Mouse (Mus musculus) forebrain, embryonic 11.5 days (tissue): ENCODE measurements around the gene Pde1a. TPM values are rescaled to one million over a fixed set of nuclear protein-coding genes. Genes with fewer than 3 reads are reported as not detected.

ENCODE experiments used
- ATAC-seq: fragments of 200-750 bp; cut with Nextera tagmentation; replicated peaks from 2 replicates; pipeline ENCODE4 v1.8.0; 2017; ENCODE audit warnings: moderate TSS enrichment; ENCODE audit not compliant: low FRiP score
- DNase-seq: peaks from one replicate; pipeline ENCODE4 v3.0.0-alpha.2; 2017; ENCODE audit warnings: low spot score
- H3K27ac ChIP-seq: fragments of 300-500 bp; sonication (generic); 2 replicates; pipeline ENCODE4 v1.5.1; 2014; ENCODE audit warnings: low read depth, low read length
- H3K27me3 ChIP-seq: fragments of 300-500 bp; sonication (generic); 2 replicates; pipeline ENCODE4 v1.6.1; 2014; ENCODE audit warnings: mild to moderate bottlenecking, low read length, mixed read lengths; ENCODE audit not compliant: control insufficient read depth, insufficient read depth
- H3K36me3 ChIP-seq: fragments of 300-500 bp; sonication (generic); 2 replicates; pipeline ENCODE4 v1.6.1; 2014; ENCODE audit warnings: mild to moderate bottlenecking, low read length, moderate library complexity, mixed read lengths; ENCODE audit not compliant: control insufficient read depth, insufficient read depth
- H3K4me1 ChIP-seq: fragments of 300-500 bp; sonication (generic); replicated peaks from 2 replicates; pipeline ENCODE4 v1.6.1; 2014; ENCODE audit warnings: low read length, mixed read lengths; ENCODE audit not compliant: control insufficient read depth, insufficient read depth
- H3K4me2 ChIP-seq: fragments of 300-500 bp; sonication (generic); 2 replicates; pipeline ENCODE4 v1.6.1; 2014; ENCODE audit warnings: low read depth, mild to moderate bottlenecking, low read length, moderate library complexity, mixed read lengths; ENCODE audit not compliant: severe bottlenecking
- H3K4me3 ChIP-seq: fragments of 300-500 bp; sonication (generic); 2 replicates; pipeline ENCODE4 v1.5.1; 2014; ENCODE audit warnings: low read depth, low read length
- H3K9ac ChIP-seq: fragments of 300-500 bp; sonication (generic); 2 replicates; pipeline ENCODE4 v1.6.1; 2014; ENCODE audit warnings: low read length
- H3K9me3 ChIP-seq: fragments of 300-500 bp; sonication (generic); 2 replicates; pipeline ENCODE4 v1.6.1; 2016; ENCODE audit warnings: low read length, mixed read lengths; ENCODE audit not compliant: control insufficient read depth
- WGBS: fragments of 180-500 bp; shearing (Covaris S2); extraction: QIAGEN DNeasy Blood & Tissue Kit; methylation state at CpG from one replicate; pipeline ENCODE4 v1.1.7; 2014; 5-methylcytosine and 5-hydroxymethylcytosine counted together
- polyA plus RNA-seq: library from polyadenylated mRNA; unstranded; fragments of >200 nt; fragmentation: Nextera tagmentation; extraction: Ambion mirVana; gene quantifications from 2 replicates; pipeline ENCODE4 v1.2.1, GENCODE M21; 2014

Pde1a gene
- polyA plus RNA-seq, 1 experiment from 2014 or later: 1.9 TPM

- Histone ChIP-seq H3K9me3 (no peaks in the 10 kb centered on the region), H3K36me3 (no peaks in the 10 kb centered on the region), H3K9ac (no peak overlapping the region), H3K27ac (no peak overlapping the region), H3K27me3 (no peaks in the 10 kb centered on the region), H3K4me1 (no peaks in the 10 kb centered on the region), H3K4me2 (no peak overlapping the region), H3K4me3 (no peak overlapping the region)
- ATAC-seq (no peak), DNase-seq (no peak)
- WGBS: 91% methylated on average over 1 of the region's 1 CpGs
Observed at GRCm38 (mm10) chr2:79966086-79966485, 163.2 kb downstream of the Pde1a start.

GRCm38 (mm10) chr2:79964964-79965363 lies 164.3 kb downstream of the Pde1a start:
- no peak overlapping the region for H3K9ac ChIP-seq
- H3K4me2 ChIP-seq: no peak overlapping the region
- no peaks in the 10 kb centered on the region for H3K27me3 ChIP-seq
- no peaks in the 10 kb centered on the region for H3K36me3 ChIP-seq
- WGBS: 84% methylated on average over 4 of the region's 4 CpGs
- ATAC-seq: no peak
- no peak overlapping the region for H3K27ac ChIP-seq
- H3K9me3 ChIP-seq: no peaks in the 10 kb centered on the region
- DNase-seq: no peak
- H3K4me3 ChIP-seq: no peak overlapping the region
- H3K4me1 ChIP-seq: no peaks in the 10 kb centered on the region

GRCm38 (mm10) chr2:79961421-79961820 lies 167.8 kb downstream of the Pde1a start:
- H3K9me3 ChIP-seq: no peaks in the 10 kb centered on the region
- ATAC-seq (no peak), DNase-seq (no peak)
- H3K4me3 ChIP-seq: no peak overlapping the region
- H3K9ac ChIP-seq: no peak overlapping the region
- H3K27me3 ChIP-seq: no peaks in the 10 kb centered on the region
- no peak overlapping the region for H3K27ac ChIP-seq
- 87% methylated on average over 4 of the region's 4 CpGs for WGBS
- H3K36me3 ChIP-seq: no peaks in the 10 kb centered on the region
- H3K4me1 ChIP-seq: no peaks in the 10 kb centered on the region
- H3K4me2 ChIP-seq: no peak overlapping the region

GRCm38 (mm10) chr2:79957659-79958340 lies 171.5 kb downstream of the Pde1a start:
- ATAC-seq: no peak
- WGBS: 91% methylated on average over 6 of the region's 6 CpGs
- no peak overlapping the region for H3K27ac ChIP-seq
- no peak overlapping the region for H3K4me3 ChIP-seq
- H3K4me2 ChIP-seq: no peak overlapping the region
- H3K4me1 ChIP-seq: no peaks in the 10 kb centered on the region
- H3K36me3 ChIP-seq: no peaks in the 10 kb centered on the region
- H3K9ac ChIP-seq: no peak overlapping the region
- H3K9me3 ChIP-seq: no peaks in the 10 kb centered on the region
- DNase-seq: no peak
- no peaks in the 10 kb centered on the region for H3K27me3 ChIP-seq

- no peak overlapping the region for H3K4me2 ChIP-seq
- DNase-seq (no peak), ATAC-seq (no peak)
- no peaks in the 10 kb centered on the region for H3K9me3 ChIP-seq
- no peaks in the 10 kb centered on the region for H3K27me3 ChIP-seq
- 74% methylated on average over 8 of the region's 8 CpGs for WGBS
- no peak overlapping the region for H3K9ac ChIP-seq
- no peak overlapping the region for H3K27ac ChIP-seq
- H3K36me3 ChIP-seq: no peaks in the 10 kb centered on the region
- H3K4me3 ChIP-seq: no peak overlapping the region
- H3K4me1 ChIP-seq: no peaks in the 10 kb centered on the region
Observed at GRCm38 (mm10) chr2:79945898-79946675, 183.2 kb downstream of the Pde1a start.

GRCm38 (mm10) chr2:79934660-79935059 lies 194.6 kb downstream of the Pde1a start:
- Histone ChIP-seq H3K36me3 (no peaks in the 10 kb centered on the region), H3K27ac (no peak overlapping the region), H3K4me3 (no peak overlapping the region), H3K9ac (no peak overlapping the region), H3K4me2 (no peak overlapping the region), H3K27me3 (no peaks in the 10 kb centered on the region), H3K9me3 (no peaks in the 10 kb centered on the region), H3K4me1 (no peaks in the 10 kb centered on the region)
- no peak for DNase-seq
- no peak for ATAC-seq
- 61% methylated on average over 5 of the region's 5 CpGs for WGBS

- no peak overlapping the region for H3K27ac ChIP-seq
- no peaks in the 10 kb centered on the region for H3K4me1 ChIP-seq
- no peaks in the 10 kb centered on the region for H3K27me3 ChIP-seq
- no peaks in the 10 kb centered on the region for H3K36me3 ChIP-seq
- no peak overlapping the region for H3K4me2 ChIP-seq
- no peak overlapping the region for H3K9ac ChIP-seq
- DNase-seq (no peak), ATAC-seq (no peak)
- H3K4me3 ChIP-seq: no peak overlapping the region
- H3K9me3 ChIP-seq: no peaks in the 10 kb centered on the region
Observed at GRCm38 (mm10) chr2:79922356-79922755, 206.9 kb downstream of the Pde1a start.

- H3K9ac ChIP-seq: no peak overlapping the region
- WGBS: 93% methylated on average over 4 of the region's 4 CpGs
- ATAC-seq (no peak), DNase-seq (no peak)
- H3K27me3 ChIP-seq: no peaks in the 10 kb centered on the region
- no peak overlapping the region for H3K27ac ChIP-seq
- no peaks in the 10 kb centered on the region for H3K36me3 ChIP-seq
- no peak overlapping the region for H3K4me3 ChIP-seq
- H3K4me1 ChIP-seq: no peaks in the 10 kb centered on the region
- H3K4me2 ChIP-seq: no peak overlapping the region
- H3K9me3 ChIP-seq: no peaks in the 10 kb centered on the region
Observed at GRCm38 (mm10) chr2:79921375-79921774, 207.9 kb downstream of the Pde1a start.

- no peaks in the 10 kb centered on the region for H3K4me1 ChIP-seq
- no peaks in the 10 kb centered on the region for H3K9me3 ChIP-seq
- H3K27ac ChIP-seq: no peak overlapping the region
- DNase-seq (no peak), ATAC-seq (no peak)
- H3K4me2 ChIP-seq: no peak overlapping the region
- 88% methylated on average over 4 of the region's 4 CpGs for WGBS
- H3K27me3 ChIP-seq: no peaks in the 10 kb centered on the region
- H3K36me3 ChIP-seq: no peaks in the 10 kb centered on the region
- no peak overlapping the region for H3K9ac ChIP-seq
- no peak overlapping the region for H3K4me3 ChIP-seq
Observed at GRCm38 (mm10) chr2:79920438-79920837, 208.8 kb downstream of the Pde1a start.
